Mouse (Mus musculus) thymus, adult 2 months (tissue): ENCODE measurements around the gene Ppara.

Experiments
- CTCF ChIP-seq: fragments of 200-500 bp; IDR thresholded peaks from 2 replicates; pipeline ENCODE4 v1.5.1; 2012; ENCODE audit warnings: mild to moderate bottlenecking, control low read depth, low read length, moderate library complexity, borderline replicate concordance; ENCODE audit not compliant: control insufficient read depth, poor library complexity, insufficient read depth; ENCODE audit errors: extremely low read depth
- POLR2A ChIP-seq: fragments of 200-500 bp; IDR thresholded peaks from 2 replicates; pipeline ENCODE4 v1.6.1; 2012; ENCODE audit warnings: mild to moderate bottlenecking, low read length, control low read depth, moderate library complexity; ENCODE audit not compliant: control insufficient read depth, poor library complexity, insufficient read depth; ENCODE audit errors: extremely low read depth

DNA sequence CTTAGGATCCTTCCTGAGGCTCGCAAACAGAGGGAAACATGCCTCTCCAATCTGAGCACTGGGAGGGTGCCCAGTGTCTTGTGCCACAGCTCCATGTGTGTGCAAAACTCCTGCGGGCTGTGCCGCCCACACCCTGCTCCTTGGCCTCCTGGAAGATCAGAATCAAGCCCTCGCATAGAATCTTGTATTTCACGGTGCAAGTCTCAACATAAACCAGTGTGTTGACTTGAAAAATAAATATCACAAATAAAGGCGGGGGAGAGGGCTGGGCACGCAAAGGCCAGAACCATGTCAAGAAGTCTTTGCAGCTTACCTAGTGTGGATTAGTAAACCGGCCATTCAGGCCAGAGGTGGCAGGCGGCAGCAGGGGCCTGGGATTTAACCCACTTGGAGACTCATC is 5.5 kb upstream of the Ppara start:
- TF ChIP-seq CTCF (no peak), POLR2A (no peak)
